Mouse (Mus musculus): ENCODE data around the gene Gbp10.
"Not testable (repeated sequence)": the region's sequence is repeated elsewhere in the genome, so short reads cannot be mapped to it uniquely, and the experiment has no call there.

GRCm38 (mm10) chr5:105260673-105261072 is 21.3 kb upstream of the Gbp10 start:
- TF ChIP-seq CTCF (IDR thresholded peaks at IDR 0.05; ENCODE audit: low read depth, low read length); GATA1 (IDR thresholded peaks at IDR 0.05; ENCODE audit: borderline replicate concordance, low read length); TAL1 (conservative IDR thresholded peaks at IDR 0.05; ENCODE audit: low read depth, low read length): not testable (repeated sequence)

Data from G1E (cell line).